Mouse (Mus musculus) cerebellum, adult 11 months (tissue): Measurements from ENCODE around the gene Slc25a54.

Source experiments
- DNase-seq: peaks from one replicate; pipeline ENCODE4 v3.0.0; 2022

The Slc25a54 gene

DNA sequence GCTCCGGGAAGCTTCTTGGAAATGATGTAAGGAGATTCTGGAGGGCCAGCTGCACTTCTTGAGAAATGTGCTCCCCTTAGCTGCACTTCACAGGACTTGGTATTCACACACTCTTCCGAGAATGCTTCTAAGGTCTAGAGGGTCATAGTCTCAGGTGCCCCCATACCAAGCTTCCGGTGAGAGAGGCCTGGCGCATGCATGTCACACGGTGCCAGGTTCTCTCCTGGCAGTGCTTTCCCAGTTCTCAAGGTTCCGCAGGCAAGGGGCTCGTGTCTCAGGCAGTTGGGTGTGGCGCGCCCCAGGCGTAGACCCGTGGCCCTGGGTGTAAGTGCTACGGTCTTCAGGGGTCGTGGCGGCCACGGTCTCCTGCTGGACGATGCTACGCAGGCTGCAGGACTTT, at the start of gene Slc25a54:
Gene Slc25a54 (plus strand): TSS at position 301 of the 400 bp plus-strand sequence.
- DNase-seq: no peak

DNA sequence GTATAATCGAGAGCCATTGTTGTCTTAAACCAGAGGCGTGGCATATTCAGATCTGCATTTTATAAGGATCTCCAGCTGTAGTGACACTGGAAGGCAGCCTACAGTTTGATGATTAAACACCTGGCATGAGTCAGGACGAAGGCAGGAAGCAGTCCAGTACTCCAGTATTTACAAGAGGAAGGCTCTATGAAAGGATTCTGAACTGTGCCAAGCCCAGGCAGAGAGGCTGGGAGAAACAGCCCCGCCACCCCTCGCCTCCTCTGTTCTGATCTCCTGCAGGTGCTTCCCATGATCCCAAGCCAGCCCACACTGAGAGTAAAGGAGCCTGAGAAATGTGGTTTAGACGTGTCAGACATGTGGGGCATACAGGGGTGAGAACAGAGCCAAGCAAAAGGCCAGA, 49.5 kb upstream of the Slc25a54 start:
- DNase-seq: no peak

GRCm38 (mm10) chr3:109031626-109032025, 48.6 kb upstream of the Slc25a54 start:
- no peak for DNase-seq

DNA sequence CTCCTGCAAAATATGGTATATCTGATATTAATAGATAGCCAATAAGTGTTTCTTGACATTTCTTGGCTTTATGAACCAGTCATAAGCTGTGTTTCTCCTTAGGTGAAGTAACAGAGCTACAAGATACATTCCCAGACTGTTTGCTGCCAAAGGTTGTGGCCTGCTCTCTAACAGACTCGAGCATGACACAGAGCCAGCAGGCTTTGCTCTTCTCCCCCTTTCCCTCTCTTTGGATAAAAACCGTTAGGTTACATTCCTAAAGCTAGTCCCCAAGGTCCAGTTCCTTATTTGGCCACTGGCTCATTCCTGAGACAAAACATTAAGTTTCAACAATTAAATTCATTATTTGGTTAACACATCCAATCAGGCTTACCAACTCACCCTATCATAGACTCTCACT, 48.0 kb upstream of the Slc25a54 start:
- no peak for DNase-seq

DNA sequence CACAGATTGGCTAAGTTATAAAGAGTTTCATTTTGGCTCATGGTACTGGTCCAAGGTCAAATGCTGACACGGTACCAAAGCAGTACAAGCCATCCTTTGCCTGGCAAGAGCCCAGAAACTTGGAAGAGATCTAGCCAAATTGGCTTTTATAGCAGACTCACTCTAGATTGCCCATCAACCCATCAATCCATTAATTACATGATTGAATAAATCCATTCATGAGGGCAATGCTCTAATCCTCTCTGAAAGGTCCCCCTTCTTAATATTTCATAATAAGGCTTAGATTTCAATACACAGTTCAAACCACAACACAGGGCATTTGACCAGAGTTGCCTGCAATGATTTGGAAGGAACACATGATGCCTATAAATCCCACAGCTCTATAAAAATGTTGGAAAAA, 45.9 kb upstream of the Slc25a54 start:
- DNase-seq: no peak

DNA sequence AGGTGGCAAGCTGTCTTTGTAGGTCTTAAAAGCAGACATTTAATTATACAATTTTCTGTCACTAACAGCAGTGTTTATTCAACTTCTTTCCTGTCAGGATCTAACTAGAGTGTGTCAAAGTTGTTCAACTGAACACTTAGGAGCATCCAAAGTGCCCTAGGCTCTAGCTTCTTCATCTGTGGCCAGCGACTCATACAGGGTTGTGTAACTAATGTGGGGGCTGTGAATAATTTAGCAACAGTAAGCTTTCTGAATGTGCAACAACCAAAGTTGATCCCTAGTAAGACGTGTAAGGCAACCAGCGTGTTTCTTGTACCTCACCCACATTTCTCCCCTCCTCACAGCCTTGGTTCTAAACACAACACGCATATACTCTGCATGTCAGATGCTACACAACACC, 39.4 kb upstream of the Slc25a54 start:
- no peak for DNase-seq

DNA sequence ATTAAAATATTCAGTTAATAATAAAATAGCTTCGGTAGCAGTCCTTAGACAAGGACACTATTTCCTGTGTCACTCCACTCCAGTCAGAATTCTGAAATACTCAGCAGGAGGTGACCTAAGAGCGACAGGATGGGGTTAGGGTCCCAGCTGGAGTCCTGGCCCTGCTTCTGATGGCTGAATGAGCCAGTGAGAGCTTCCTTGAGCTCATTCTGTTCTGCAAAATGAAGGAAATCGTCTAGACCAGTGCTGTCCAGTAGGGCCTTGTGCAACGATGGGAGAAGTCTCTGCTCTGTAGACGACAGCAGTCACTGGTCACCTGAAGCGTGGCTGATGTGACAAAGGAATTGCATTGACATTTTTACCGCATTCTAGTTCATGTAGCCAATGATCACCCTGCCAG, 36.9 kb upstream of the Slc25a54 start:
- DNase-seq: no peak

GRCm38 (mm10) chr3:109046428-109046827, 33.8 kb upstream of the Slc25a54 start:
- DNase-seq: no peak

DNA sequence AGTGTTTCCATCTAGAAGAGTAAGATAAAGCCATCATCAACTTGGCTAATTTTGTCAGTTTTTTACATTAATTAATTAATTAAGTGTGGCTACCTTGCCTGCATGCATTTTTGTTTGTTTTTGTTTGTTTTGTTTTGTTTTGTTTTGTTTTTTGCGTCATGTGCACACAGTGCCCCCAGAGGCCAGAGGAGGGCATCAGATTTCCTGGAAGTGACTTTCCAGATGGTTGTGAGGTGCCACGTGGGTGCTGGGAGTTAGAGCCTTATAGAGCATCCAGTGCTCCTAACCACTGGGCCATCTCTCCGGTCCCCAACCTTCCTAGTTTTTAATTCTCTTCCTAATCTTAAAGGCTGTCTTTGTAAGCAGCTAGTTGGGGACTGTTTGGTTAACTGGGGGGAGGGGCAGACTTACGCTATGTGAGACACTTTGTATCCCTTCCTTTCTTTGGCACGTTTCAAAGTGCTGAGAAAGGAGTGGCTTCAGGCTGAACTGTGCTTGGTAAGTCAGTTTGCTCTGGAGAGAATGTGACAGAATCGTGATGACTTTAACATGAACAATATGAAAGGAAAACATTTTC, 32.5 kb upstream of the Slc25a54 start:
- DNase-seq: no peak

DNA sequence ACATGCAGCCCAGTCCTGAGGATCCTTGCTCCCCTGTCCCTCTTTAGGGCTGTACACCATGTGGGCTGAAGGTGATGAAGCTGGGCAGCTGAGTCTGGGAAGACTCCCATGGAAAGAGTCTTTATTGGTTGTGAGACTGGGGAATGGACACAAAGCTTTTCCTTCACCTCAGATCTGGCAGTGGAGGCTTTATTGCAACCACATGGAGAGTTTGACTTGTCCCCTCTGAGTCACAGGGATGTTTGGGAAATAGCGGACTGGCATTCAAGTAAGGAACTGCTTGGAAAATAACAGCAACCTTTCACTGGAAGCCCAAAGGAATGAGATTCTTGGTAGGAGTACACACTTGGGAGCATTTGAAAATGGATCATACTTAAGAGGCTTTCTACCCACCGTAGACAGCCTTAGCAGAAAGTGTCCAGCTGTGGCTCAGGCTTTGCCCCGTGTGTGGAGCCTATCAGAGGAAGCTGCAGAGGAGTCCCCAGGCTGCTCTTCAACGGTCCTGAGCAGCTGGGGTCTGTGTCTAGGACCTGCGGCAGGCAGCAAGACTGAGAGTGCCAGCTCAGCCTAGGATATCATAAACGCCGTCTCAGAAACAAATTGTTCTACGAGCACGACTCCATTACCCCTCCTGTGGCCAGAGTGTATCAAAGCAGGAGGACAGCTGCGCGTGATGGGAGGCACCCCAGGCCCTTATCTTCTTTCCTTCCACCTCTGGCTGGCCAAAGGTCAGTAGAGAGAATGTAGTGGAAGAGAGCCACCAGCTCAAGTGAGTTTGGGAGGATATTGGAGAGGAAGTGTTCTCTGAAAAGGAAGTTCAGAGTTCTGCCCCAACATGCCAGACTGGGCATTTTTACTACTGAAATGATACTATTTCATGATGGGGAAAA, 29.0 kb upstream of the Slc25a54 start:
- no peak for DNase-seq

- no peak for DNase-seq
Observed at GRCm38 (mm10) chr3:109051946-109052331, 28.3 kb upstream of the Slc25a54 start.

DNA sequence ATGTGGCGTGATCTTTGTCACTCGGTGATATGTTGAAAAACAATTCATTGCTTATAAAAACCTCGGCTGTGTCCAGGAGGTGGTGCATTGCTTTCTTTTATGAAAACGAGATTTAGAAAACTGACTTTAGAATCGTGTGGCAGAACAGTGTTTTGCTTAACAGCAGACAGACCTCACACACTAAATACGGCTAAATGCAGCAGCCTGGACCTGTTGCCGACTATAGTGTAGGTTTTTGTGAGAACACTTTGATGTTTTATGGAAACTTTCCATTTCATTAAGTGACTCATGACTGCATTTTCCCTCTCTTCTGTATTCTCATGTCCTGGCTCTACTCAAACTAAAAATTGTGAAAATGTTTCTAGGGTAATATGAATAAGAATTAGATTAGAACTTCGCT, 20.4 kb upstream of the Slc25a54 start:
- no peak for DNase-seq

GRCm38 (mm10) chr3:109062391-109062790, 17.9 kb upstream of the Slc25a54 start:
- DNase-seq: no peak

DNA sequence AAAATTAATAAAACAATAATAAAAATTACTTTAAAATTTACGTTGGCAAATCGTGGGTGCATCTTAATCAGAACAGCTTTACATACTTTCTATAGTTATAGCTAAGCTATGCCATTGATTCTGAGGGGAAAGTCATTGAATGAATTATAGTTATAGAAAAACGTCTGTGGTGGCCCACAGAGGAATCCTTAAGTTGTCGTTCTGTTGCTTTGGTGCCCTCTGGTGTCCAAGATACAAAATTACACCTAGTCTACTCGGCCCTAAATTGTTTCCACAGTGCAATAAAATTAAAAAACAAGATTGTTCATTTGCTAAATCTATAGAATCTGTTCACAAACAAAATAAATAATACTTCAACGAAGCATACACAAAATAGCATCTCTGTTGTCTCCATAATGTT, 17.3 kb upstream of the Slc25a54 start:
- DNase-seq: peak; percentile 21

GRCm38 (mm10) chr3:109084418-109084817, 4.1 kb downstream of the Slc25a54 start:
- no peak for DNase-seq

- DNase-seq: no peak
Observed at GRCm38 (mm10) chr3:109088460-109088859, 8.2 kb downstream of the Slc25a54 start.

- no peak for DNase-seq
Observed at GRCm38 (mm10) chr3:109104702-109105101, 24.4 kb downstream of the Slc25a54 start.

DNA sequence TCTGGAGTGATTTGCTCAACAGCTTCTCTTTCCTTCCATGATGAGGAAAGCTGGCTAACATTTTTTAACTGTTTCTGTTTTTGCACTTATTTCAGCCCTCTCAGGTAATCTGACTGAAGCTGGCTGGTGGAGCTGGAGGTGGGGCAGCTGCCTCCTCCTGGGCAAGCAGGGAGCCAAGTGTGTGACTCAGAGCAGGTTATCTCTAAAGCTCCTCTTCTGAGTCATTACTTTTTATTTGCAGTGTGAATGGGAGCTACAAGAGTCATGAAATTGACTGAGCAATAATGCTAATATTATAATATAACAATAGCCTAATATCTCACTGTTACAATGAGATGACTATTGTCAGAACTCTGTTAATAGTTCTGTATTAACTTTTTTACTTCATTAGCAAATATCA, 36.9 kb downstream of the Slc25a54 start:
- no peak for DNase-seq

GRCm38 (mm10) chr3:109119562-109119961, 39.3 kb downstream of the Slc25a54 start:
- DNase-seq: no peak

DNA sequence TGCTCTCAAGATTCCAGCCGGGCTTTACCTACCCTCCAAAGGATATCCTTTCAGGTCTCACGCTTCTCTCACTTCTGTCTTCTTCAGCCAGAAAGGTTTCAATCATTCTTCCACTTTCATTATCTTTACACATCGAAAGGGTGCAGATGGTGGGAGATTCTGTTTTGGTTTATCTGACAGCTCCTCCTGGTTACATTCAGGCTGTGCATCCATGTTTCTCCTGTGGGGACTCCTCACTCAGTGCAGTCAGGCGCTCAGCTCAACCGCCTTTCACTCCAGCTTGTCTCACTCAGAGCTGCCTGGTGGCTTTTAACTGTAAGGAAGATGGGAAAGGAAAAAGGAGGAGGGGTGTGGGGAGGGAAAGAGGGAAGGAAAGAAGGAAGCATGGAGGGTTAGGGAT, 39.7 kb downstream of the Slc25a54 start:
- no peak for DNase-seq

- DNase-seq: no peak
Observed at GRCm38 (mm10) chr3:109122641-109123530, 42.6 kb downstream of the Slc25a54 start, which contains the start of gene Slc25a24. Slc25a24 (plus strand) TSS chr3:109123149.

DNA sequence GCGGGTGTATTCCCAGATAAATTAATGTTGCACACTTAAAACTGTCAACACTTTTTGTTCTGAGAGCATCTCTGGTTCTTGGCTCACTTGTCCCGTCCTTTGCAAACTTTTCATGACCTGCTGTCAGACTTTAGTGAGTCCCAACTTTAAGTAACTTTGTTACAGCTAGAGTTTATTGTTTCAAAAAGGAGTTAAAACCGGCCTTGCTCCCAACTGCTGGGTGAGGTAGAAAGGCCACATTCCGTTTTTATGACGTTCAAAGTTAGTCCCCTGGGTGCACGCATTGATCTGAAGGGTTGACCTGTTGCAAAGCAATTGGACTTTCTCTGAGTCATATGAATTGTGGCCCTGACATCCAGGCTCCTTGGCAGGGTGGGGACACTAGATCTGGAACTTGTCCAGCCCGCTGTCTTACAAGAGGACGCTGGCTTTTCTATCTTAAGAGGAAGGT, 43.3 kb downstream of the Slc25a54 start:
- DNase-seq: no peak

- DNase-seq: no peak
Observed at GRCm38 (mm10) chr3:109124091-109124490, 43.8 kb downstream of the Slc25a54 start.
